34 mouse cellular contexts compared by ENCODE assay signal in genomic region chr7:109747747-109748146, GRCm38 (mm10). TPM values are rescaled to one million over a fixed set of nuclear protein-coding genes. Genes with fewer than 3 reads are reported as not detected.
DNase-seq lines count a peak whose midpoint lies in the region; ATAC-seq and TF ChIP-seq lines count a peak whose summit lies in the region.
"Had no signal": no experiment of that assay in that cellular context is flagged by ENCODE, and none has a peak within 500 bp of the region (broad histone marks: within the 10 kb centered on the region; RNA-seq: fewer than 3 reads in every experiment).

No protein-coding gene starts in this region.

- intact Hi-C loops in heart, adult 2 months (cut with DNase I) = no loop called here

- TF ChIP-seq CTCF in heart, adult 2 months (IDR thresholded peaks at IDR 0.05) = peak; percentile 51
- TF ChIP-seq CTCF in kidney, postnatal 0 days (IDR thresholded peaks at IDR 0.05; ENCODE audit: low read depth) = peak; percentile 70
- peak; percentile 63 for TF ChIP-seq CTCF in lung, postnatal 0 days (IDR thresholded peaks at IDR 0.05)

- peaks cover 3% of the 10 kb centered on the region for H3K4me1 ChIP-seq in heart, adult 2 months (ENCODE audit: control insufficient read depth, insufficient read depth, low read length)
- no peaks in the 10 kb centered on the region; the same call in 1 of the 2 replicates for H3K4me1 ChIP-seq in kidney, postnatal 0 days (replicated peaks; ENCODE audit: insufficient read depth, low read length)
- peaks cover 6% of the 10 kb centered on the region for H3K4me1 ChIP-seq in lung, postnatal 0 days (ENCODE audit: insufficient read depth, low read depth, low read length)
- H3K4me1 ChIP-seq: stomach, embryonic 15.5 days had no signal

- no peak overlapping the region for H3K27ac ChIP-seq in heart, adult 2 months
- no peak overlapping the region for H3K27ac ChIP-seq in kidney, postnatal 0 days
- H3K27ac ChIP-seq in lung, postnatal 0 days (ENCODE audit: low read length) = no peak overlapping the region
- H3K27ac ChIP-seq: embryonic facial prominence, embryonic 13.5 days; forebrain, embryonic 12.5 days; hindbrain, embryonic 12.5 days; liver, embryonic 14.5 days; stomach, embryonic 15.5 days had no signal

- WGBS in heart, adult 2 months = 37% methylated on average over 1 of the region's 1 CpGs
- 22% methylated on average over 1 of the region's 1 CpGs for WGBS in kidney, postnatal 0 days
- 35% methylated on average over 1 of the region's 1 CpGs for WGBS in lung, postnatal 0 days

- no peaks in the 10 kb centered on the region for H3K9me3 ChIP-seq in kidney, postnatal 0 days (replicated peaks; ENCODE audit: low read length)
- no peaks in the 10 kb centered on the region for H3K9me3 ChIP-seq in lung, postnatal 0 days (ENCODE audit: low read length)
- H3K9me3 ChIP-seq: embryonic facial prominence, embryonic 13.5 days; forebrain, embryonic 12.5 days; G1E; heart, embryonic 12.5 days; hindbrain, embryonic 12.5 days; stomach, embryonic 15.5 days had no signal

- H3K79me2 ChIP-seq in heart, adult 2 months (replicated peaks; ENCODE audit: control insufficient read depth, insufficient read depth, low read length) = peaks cover 2% of the 10 kb centered on the region; the same call in 1 of the 2 replicates

- H3K4me3 ChIP-seq in heart, adult 2 months = no peak overlapping the region
- H3K4me3 ChIP-seq in kidney, postnatal 0 days (replicated peaks; ENCODE audit: low read depth, low read length) = no peak overlapping the region
- no peak overlapping the region for H3K4me3 ChIP-seq in lung, postnatal 0 days (ENCODE audit: low read depth, low read length)
- H3K4me3 ChIP-seq: embryonic facial prominence, embryonic 13.5 days; erythroblast, embryonic 14.5 days; forebrain, embryonic 12.5 days; heart, embryonic 12.5 days; hindbrain, embryonic 12.5 days; stomach, embryonic 15.5 days had no signal

- no peaks in the 10 kb centered on the region for H3K36me3 ChIP-seq in heart, adult 2 months (ENCODE audit: control insufficient read depth, insufficient read depth, low read length)
- H3K36me3 ChIP-seq in kidney, postnatal 0 days (ENCODE audit: insufficient read depth, low read length) = peaks cover 18% of the 10 kb centered on the region; the same call in 1 of the 2 replicates
- peaks cover 21% of the 10 kb centered on the region for H3K36me3 ChIP-seq in lung, postnatal 0 days (ENCODE audit: insufficient read depth, low read length)

- no peak for DNase-seq in heart, adult 2 months
- no peak for DNase-seq in heart, adult 11 months
- peak; percentile 72 for DNase-seq in kidney, postnatal 0 days (ENCODE audit: low spot score)
- DNase-seq in kidney, adult 18-20 months = no peak
- DNase-seq in lung, postnatal 0 days (ENCODE audit: low spot score) = peak; percentile 62
- no peak for DNase-seq in lung, postnatal 25 days (ENCODE audit: low spot score)
- DNase-seq in B cell, adult 2 months = no peak
- DNase-seq: adrenal gland, adult 8-10 months; cerebellum, adult 18-20 months; cerebellum, postnatal 36 days; embryo, embryonic 11 days; gastrocnemius, postnatal 10 days; heart, postnatal 14 days; kidney, postnatal 10 days; thymus, adult 18-20 months; thymus, postnatal 4 days had no signal

- H3K9ac ChIP-seq in heart, adult 2 months (ENCODE audit: low read depth, low read length) = no peak overlapping the region
- no peak overlapping the region for H3K9ac ChIP-seq in kidney, postnatal 0 days (ENCODE audit: low read depth, low read length)
- H3K9ac ChIP-seq in lung, postnatal 0 days (replicated peaks; ENCODE audit: low read depth) = no peak overlapping the region
- H3K9ac ChIP-seq: embryonic facial prominence, embryonic 13.5 days; forebrain, embryonic 12.5 days; heart, embryonic 12.5 days; hindbrain, embryonic 12.5 days; liver, embryonic 14.5 days; stomach, embryonic 15.5 days had no signal

- no peak for ATAC-seq in kidney, postnatal 0 days (replicated peaks; ENCODE audit: low FRiP score, low read depth)
- no peak for ATAC-seq in lung, postnatal 0 days
- ATAC-seq: inflammation-experienced regulatory T-cells, adult 6 months had no signal

- no peak overlapping the region for H3K4me2 ChIP-seq in kidney, postnatal 0 days (ENCODE audit: low read length)
- no peak overlapping the region for H3K4me2 ChIP-seq in lung, postnatal 0 days (replicated peaks; ENCODE audit: low read depth, low read length)
- H3K4me2 ChIP-seq: embryonic facial prominence, embryonic 13.5 days; forebrain, embryonic 12.5 days; heart, embryonic 12.5 days; hindbrain, embryonic 12.5 days; midbrain, embryonic 11.5 days; stomach, embryonic 15.5 days had no signal

- TF ChIP-seq POLR2A in heart, adult 2 months (IDR thresholded peaks at IDR 0.05; ENCODE audit: insufficient read depth, low read depth, low read length) = no peak

- TF ChIP-seq EP300 in heart, adult 2 months (IDR thresholded peaks at IDR 0.05; ENCODE audit: insufficient read depth, low read depth, low read length) = no peak
- no peak for TF ChIP-seq EP300 in lung, postnatal 0 days (IDR thresholded peaks at IDR 0.05)

- H3K27me3 ChIP-seq in heart, adult 2 months (ENCODE audit: control insufficient read depth, insufficient read depth, low read length) = no peaks in the 10 kb centered on the region
- H3K27me3 ChIP-seq in kidney, postnatal 0 days (ENCODE audit: insufficient read depth, low read length) = no peaks in the 10 kb centered on the region
- no peaks in the 10 kb centered on the region for H3K27me3 ChIP-seq in lung, postnatal 0 days (replicated peaks; ENCODE audit: insufficient read depth, low read length)
- H3K27me3 ChIP-seq: CH12.LX; embryonic facial prominence, embryonic 13.5 days; forebrain, embryonic 12.5 days; heart, embryonic 12.5 days; hindbrain, embryonic 12.5 days; stomach, embryonic 15.5 days had no signal

RNA-seq across cellular contexts. Expression of gene Tmem9b, which starts 4.9 kb away (rescaled TPM):
- total RNA-seq in heart, adult 2 months (2021) = 10 to 100 TPM; 28.1 to 34.3 TPM
- polyA plus RNA-seq in heart, adult 2 months (2012; rRNA removed) = 35.4 and 61.2 TPM in 2 replicates
- polyA plus RNA-seq in kidney, postnatal 0 days (2015; fragmentation: Nextera tagmentation; extraction: Ambion mirVana) = 94.9 and 95.7 TPM in 2 replicates
- 109 and 117 TPM in 2 replicates for polyA plus RNA-seq in lung, postnatal 0 days (2015; fragmentation: Nextera tagmentation; extraction: Ambion mirVana)

RNA-seq across cellular contexts. Expression of gene Ascl3, which starts 16.2 kb away (rescaled TPM):
- not detected for total RNA-seq in heart, adult 2 months (2021)
- not detected in 2 replicates for polyA plus RNA-seq in heart, adult 2 months (2012; rRNA removed)
- 0.61 and 0.68 TPM in 2 replicates for polyA plus RNA-seq in kidney, postnatal 0 days (2015; fragmentation: Nextera tagmentation; extraction: Ambion mirVana)
- polyA plus RNA-seq in lung, postnatal 0 days (2015; fragmentation: Nextera tagmentation; extraction: Ambion mirVana) = 0.64 and 0.89 TPM in 2 replicates
- total RNA-seq: CH12.LX; G1E; gastrocnemius, postnatal 10 days; granulocyte monocyte progenitor cell, adult 5-6 weeks; heart, postnatal 14 days; layer of hippocampus, adult 8-10 months; left cerebral cortex, postnatal 36 days; megakaryocyte progenitor cell, adult 5-6 weeks; neutrophil, adult 5-6 weeks had no signal
- polyA plus RNA-seq: embryonic facial prominence, embryonic 13.5 days; forebrain, embryonic 12.5 days; G1E; heart, embryonic 12.5 days; hindbrain, embryonic 12.5 days; limb, embryonic 14.5 days; liver, embryonic 14.5 days had no signal

RNA-seq across cellular contexts. Expression of gene BC051019, which starts 24.1 kb away (rescaled TPM):
- not detected for total RNA-seq in heart, adult 2 months (2021)
- 1.5 TPM in 1 of 2 replicates, not detected in the other for polyA plus RNA-seq in heart, adult 2 months (2012; rRNA removed)
- polyA plus RNA-seq in kidney, postnatal 0 days (2015; fragmentation: Nextera tagmentation; extraction: Ambion mirVana) = not detected in 2 replicates
- 22.7 and 24.3 TPM in 2 replicates for polyA plus RNA-seq in lung, postnatal 0 days (2015; fragmentation: Nextera tagmentation; extraction: Ambion mirVana)
- total RNA-seq: G1E; gastrocnemius, postnatal 10 days; granulocyte monocyte progenitor cell, adult 5-6 weeks; left cerebral cortex, postnatal 36 days; megakaryocyte progenitor cell, adult 5-6 weeks; monocyte, adult 5-6 weeks; neutrophil, adult 5-6 weeks had no signal
- polyA plus RNA-seq: erythroblast, embryonic 14.5 days; forebrain, embryonic 12.5 days; G1E; heart, embryonic 12.5 days; midbrain, embryonic 11.5 days had no signal

RNA-seq across cellular contexts. Expression of gene Nrip3, which starts 34.1 kb away (rescaled TPM):
- under 1 TPM; 0.05 to 0.36 TPM for total RNA-seq in heart, adult 2 months (2021)
- polyA plus RNA-seq in heart, adult 2 months (2012; rRNA removed) = 0.10 and 0.15 TPM in 2 replicates
- 0.74 and 1.6 TPM in 2 replicates for polyA plus RNA-seq in kidney, postnatal 0 days (2015; fragmentation: Nextera tagmentation; extraction: Ambion mirVana)
- polyA plus RNA-seq in lung, postnatal 0 days (2015; fragmentation: Nextera tagmentation; extraction: Ambion mirVana) = 0.57 and 0.58 TPM in 2 replicates
- total RNA-seq: granulocyte monocyte progenitor cell, adult 5-6 weeks; monocyte, adult 5-6 weeks had no signal
- polyA plus RNA-seq: G1E had no signal

RNA-seq across cellular contexts. Expression of gene Akip1, which starts 44.3 kb away (rescaled TPM):
- total RNA-seq in heart, adult 2 months (2021) = 10 to 100 TPM; 13.5 to 14.0 TPM
- 9.8 and 13.7 TPM in 2 replicates for polyA plus RNA-seq in heart, adult 2 months (2012; rRNA removed)
- 33.1 and 33.6 TPM in 2 replicates for polyA plus RNA-seq in kidney, postnatal 0 days (2015; fragmentation: Nextera tagmentation; extraction: Ambion mirVana)
- 48.6 and 52.5 TPM in 2 replicates for polyA plus RNA-seq in lung, postnatal 0 days (2015; fragmentation: Nextera tagmentation; extraction: Ambion mirVana)

Comparison
In these comparisons a context has a peak if more than half of its experiments do, and no peak if none do; other contexts are left out.
1. DNase-seq: peak in kidney, postnatal 0 days (single experiment) and lung, postnatal 0 days (single experiment); none in heart, adult 2 months (0 of 2), heart, adult 11 months (single experiment), kidney, adult 18-20 months (single experiment), lung, postnatal 25 days (single experiment) and B cell, adult 2 months (0 of 2).
2. Peak in every context shown above with its lines, with median percentiles within 50 percentile points of each other: CTCF ChIP-seq.